Mouse (Mus musculus): ENCODE results near the gene Gal3st1.

The Gal3st1 gene

DNA sequence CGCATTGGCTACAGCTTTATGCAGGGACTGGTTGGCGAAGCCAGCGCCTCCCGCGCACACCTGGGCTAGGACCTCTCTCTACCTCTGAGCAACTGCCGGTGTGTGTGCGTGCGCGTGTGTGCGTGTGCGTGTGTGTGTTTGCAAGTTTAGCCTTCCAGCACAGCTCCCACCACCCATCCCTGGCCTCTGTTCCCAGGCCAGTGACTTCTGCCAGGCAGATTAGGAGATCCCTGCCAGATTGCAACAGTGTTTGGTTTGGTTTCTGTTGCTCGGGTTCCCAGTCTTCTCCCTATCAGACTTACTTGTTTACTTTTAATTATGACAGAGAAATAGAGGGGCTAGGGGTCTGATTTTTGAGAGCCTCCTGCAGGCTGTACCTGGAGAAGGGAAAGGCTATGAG lies 48.5 kb downstream of the Gal3st1 start:
- DNase-seq (ENCODE audit: low spot score in 2 of 2): no peak

- no peak for DNase-seq (ENCODE audit: low spot score in 2 of 2)
These were observed 50.0 kb downstream of the Gal3st1 start for GRCm38 (mm10) chr11:4033471-4033870.

GRCm38 (mm10) chr11:4034169-4034568 lies 50.7 kb downstream of the Gal3st1 start:
- no peak for DNase-seq (ENCODE audit: low spot score in 2 of 2)

- no peak for DNase-seq (ENCODE audit: low spot score in 2 of 2)
These were observed 51.9 kb downstream of the Gal3st1 start for GRCm38 (mm10) chr11:4035116-4035892.

GRCm38 (mm10) chr11:4035916-4036315 lies 52.5 kb downstream of the Gal3st1 start:
- DNase-seq (ENCODE audit: low spot score in 2 of 2): no peak

GRCm38 (mm10) chr11:4036365-4037084 lies 53.1 kb downstream of the Gal3st1 start:
- DNase-seq (ENCODE audit: low spot score in 2 of 2): no peak

GRCm38 (mm10) chr11:4039951-4040350 lies 56.5 kb downstream of the Gal3st1 start:
- DNase-seq (ENCODE audit: low spot score in 2 of 2): no peak

DNA sequence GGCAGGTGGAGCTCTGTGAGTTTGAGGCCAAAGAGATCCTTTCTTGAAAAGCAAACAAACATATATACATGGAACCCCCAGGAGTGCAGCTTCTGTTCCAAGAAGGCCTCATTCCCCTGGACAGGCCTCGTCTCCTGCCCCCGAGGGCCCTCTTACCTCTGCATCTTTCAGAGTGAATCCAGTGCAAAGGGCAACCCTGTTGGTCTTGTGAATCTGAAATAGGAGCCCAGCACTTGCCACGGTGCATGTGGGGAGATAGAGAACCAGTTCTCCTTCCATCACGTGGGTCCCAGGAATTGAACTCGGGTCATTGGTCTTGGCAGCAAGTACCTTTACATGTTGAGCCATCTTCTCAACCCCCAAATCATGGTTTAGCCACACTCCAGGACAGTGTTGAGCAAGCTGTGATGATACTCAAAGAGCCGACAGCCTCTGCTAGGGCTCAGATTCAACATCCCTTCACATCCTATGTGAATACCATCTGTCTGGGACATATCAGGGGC lies 57.7 kb downstream of the Gal3st1 start:
- DNase-seq (ENCODE audit: low spot score in 2 of 2): no peak

GRCm38 (mm10) chr11:4043081-4043480 lies 59.6 kb downstream of the Gal3st1 start:
- no peak for DNase-seq (ENCODE audit: low spot score in 2 of 2)

DNA sequence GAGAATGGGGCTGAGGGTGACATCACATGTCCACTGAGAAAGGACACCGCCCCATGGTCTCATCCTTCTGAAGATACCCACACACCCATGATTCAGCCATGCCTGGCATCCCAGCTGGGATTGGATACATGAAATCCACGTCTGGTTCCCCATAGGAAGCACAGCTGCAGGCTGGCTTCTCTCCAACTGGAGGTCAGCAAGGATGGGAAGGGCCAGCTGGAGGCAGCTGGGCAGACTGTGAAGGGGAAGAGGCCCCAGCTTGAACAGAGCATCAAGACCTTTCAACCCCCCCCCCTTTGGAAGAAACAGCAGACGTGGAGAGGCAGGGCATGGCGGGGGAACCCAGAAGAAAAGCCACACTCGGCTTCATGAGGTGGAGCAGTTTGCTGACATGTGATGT lies 63.1 kb downstream of the Gal3st1 start:
- DNase-seq (ENCODE audit: low spot score in 2 of 2): no peak

- DNase-seq (ENCODE audit: low spot score in 2 of 2): no peak
These were observed 64.3 kb downstream of the Gal3st1 start for GRCm38 (mm10) chr11:4047766-4048165.

DNA sequence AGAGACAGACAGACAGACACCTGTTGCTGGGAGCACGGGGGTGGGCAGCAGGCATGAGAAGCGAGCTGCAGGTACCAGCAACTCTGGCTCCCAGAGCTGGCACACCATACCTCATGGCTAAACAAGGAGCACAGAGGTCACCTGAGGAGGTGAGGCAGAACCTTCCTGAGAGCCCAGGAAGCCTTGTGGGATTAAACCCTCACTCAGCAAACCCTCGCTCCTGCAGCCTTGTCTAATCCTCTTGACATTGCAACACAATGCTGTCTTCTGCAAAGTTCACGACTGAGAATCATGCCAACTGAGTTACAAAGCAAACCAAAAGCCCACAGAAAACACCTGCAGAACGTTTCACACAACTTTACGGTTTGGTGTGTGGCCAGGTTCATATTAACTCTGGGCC lies 65.0 kb downstream of the Gal3st1 start:
- no peak for DNase-seq (ENCODE audit: low spot score in 2 of 2)
